Mouse (Mus musculus) megakaryocyte, embryonic 14.5 days (primary cell): Measurements from ENCODE around the gene Ppp1r37. TPM values are rescaled to one million over a fixed set of nuclear protein-coding genes. Genes with fewer than 3 reads are reported as not detected.
A peak's percentile ranks its signal among the peaks of the same experiment; 100 is the strongest.

Source experiments
- H3K27me3 ChIP-seq: replicated peaks from 2 replicates; pipeline ENCODE3; 2012; ENCODE audit warnings: inconsistent platforms
- H3K36me3 ChIP-seq: replicated peaks from 2 replicates; pipeline ENCODE3; 2012; ENCODE audit warnings: low read length, inconsistent platforms, mixed read lengths
- H3K4me1 ChIP-seq: 2 replicates; pipeline ENCODE4 v1.6.1; 2012; ENCODE audit warnings: inconsistent platforms
- H3K4me3 ChIP-seq: replicated peaks from 2 replicates; pipeline ENCODE3; 2012; ENCODE audit warnings: moderate library complexity, mild to moderate bottlenecking, inconsistent platforms
- H3K9me3 ChIP-seq: 2 replicates; pipeline ENCODE4 v1.6.1; 2012; ENCODE audit warnings: inconsistent platforms
- FLI1 ChIP-seq: IDR thresholded peaks from 2 replicates; pipeline ENCODE4 v1.6.1; 2012; ENCODE audit warnings: low read length, inconsistent platforms, mixed read lengths
- GATA1 ChIP-seq: IDR thresholded peaks from 3 replicates; pipeline ENCODE4 v1.6.1; 2012; ENCODE audit warnings: mixed read lengths, low read length, inconsistent platforms, borderline replicate concordance
- polyA plus RNA-seq: library from polyadenylated mRNA; stranded (reverse); fragments of >175 nt; gene quantifications from 2 replicates; pipeline ENCODE4 v1.2.3, GENCODE M21; 2012; ENCODE audit warnings: low replicate concordance; ENCODE audit not compliant: insufficient read depth

The Ppp1r37 gene
- polyA plus RNA-seq, 1 experiment: 88.1 TPM

DNA sequence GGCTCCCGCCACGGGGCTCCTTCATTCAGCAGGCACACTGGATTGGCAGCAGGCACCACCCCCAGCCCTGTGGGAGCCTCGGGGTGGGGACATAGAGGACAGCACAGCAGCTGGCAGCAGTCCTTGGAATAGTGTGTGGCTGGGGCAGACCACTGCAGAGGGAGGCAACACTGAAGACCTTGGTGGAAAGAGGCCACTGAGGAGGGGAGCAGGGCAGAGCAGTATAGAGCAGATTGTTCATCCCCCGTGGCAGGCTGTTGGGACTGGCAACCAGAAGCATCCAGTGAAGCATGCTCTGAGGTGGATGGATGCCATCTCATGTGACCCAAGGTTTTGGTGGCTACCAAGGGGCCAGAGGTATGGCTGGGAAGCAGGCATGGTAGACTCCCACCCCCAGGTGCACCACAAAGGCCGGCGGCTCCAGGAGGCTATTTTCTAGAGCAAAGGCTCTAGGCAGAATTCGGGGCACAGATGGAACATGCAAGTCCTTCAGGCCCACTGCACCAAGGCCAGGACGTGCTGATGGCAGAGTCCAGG lies 20.7 kb downstream of the Ppp1r37 start:
- H3K36me3 ChIP-seq: peaks cover 76% of the 10 kb centered on the region
- peaks cover 78% of the 10 kb centered on the region for H3K4me1 ChIP-seq

DNA sequence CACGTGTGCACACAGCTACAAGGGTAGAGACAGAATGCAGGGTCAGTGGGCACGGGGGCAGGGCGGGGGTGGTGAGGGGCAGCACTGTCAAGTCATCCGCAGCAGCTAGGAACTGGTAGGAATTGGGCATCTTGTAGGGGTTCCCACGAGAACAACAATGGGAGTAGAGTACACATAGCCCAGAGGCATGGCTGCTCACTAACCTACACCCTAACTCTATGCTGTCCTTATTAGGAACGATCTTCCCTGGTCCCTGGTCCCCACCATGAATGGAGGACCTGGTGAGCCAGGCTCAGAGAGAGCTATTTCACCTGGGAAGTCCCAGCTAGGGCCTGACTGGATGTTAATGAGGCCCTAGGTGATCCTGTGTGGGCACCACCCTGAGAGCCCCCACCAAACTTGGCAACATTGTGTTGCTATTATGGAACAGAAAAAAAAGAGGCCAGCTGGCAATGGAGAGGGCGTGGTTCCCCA lies 21.2 kb downstream of the Ppp1r37 start:
- no peaks in the 10 kb centered on the region for H3K9me3 ChIP-seq
- no peak overlapping the region for H3K4me3 ChIP-seq
- H3K27me3 ChIP-seq: no peaks in the 10 kb centered on the region
- H3K36me3 ChIP-seq: peaks cover 76% of the 10 kb centered on the region
- peaks cover 76% of the 10 kb centered on the region for H3K4me1 ChIP-seq
- no peak for TF ChIP-seq GATA1
- no peak for TF ChIP-seq FLI1

More for the DNA sequence above, 20.7 kb downstream of the Ppp1r37 start:
- no peaks in the 10 kb centered on the region for H3K9me3 ChIP-seq
- TF ChIP-seq FLI1: no peak
- no peak for TF ChIP-seq GATA1
- no peaks in the 10 kb centered on the region for H3K27me3 ChIP-seq
- peak overlapping the region; percentile 15 for H3K4me3 ChIP-seq

DNA sequence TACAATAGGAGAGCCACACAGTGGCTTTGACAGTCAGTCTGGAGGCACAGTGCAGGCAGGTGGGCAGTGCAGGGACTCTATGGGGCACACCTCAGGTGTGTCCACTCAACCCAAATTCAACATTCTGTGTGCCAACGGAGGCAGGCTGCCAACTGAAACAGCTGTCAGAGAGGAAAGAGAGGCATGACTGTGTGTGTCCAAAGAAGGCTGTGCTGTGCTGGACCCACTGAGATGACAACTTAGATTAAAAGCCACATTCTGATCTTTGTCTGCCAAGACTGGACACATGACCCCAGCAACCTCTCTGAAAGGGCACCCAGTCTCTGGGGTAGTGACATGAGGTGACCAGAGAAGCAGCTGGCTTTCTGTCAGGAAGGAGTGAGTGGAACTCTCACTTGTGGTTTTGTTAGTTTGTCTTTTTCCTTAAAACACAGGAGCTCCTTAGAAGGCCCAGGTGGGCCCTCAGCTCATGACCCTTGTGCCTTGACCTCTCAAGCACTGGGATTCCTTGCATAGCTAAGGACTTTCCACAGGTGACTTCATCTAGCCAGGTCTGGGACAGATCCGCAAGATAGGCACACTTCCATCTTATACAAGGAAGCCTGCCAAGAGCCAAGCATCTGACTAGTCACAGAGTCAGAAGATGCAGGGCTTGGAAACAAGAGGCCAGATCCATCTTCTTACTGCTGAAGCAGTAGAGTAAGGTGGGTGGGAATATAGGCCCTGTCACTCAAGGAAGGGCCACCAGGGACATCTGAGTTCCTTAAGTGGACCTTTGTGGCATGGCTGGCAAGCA lies 21.9 kb downstream of the Ppp1r37 start:
- H3K36me3 ChIP-seq: peaks cover 80% of the 10 kb centered on the region
- no peaks in the 10 kb centered on the region for H3K9me3 ChIP-seq
- no peaks in the 10 kb centered on the region for H3K27me3 ChIP-seq
- no peak for TF ChIP-seq FLI1
- no peak for TF ChIP-seq GATA1
- peaks cover 76% of the 10 kb centered on the region for H3K4me1 ChIP-seq
- H3K4me3 ChIP-seq: no peak overlapping the region

DNA sequence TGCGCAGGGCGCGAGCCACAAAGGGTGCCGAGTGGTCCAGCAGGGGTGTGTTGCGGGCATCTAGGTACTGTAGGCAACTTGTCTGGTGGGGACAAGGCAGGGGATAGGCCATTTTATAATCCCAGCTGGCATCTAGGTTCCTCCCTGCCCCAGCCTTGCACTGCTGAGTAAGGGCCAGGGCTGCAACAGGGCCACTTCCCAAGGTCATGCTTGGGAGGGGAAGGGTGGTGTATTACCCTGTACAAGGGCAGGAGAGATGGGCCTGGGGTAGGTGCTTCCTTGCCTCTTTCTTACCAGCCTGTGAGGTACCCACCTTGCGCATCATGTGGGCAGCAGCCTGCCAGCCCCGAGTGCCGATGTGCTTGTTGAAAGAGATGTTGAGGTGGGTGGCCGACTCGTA lies 28.2 kb downstream of the Ppp1r37 start:
- Histone ChIP-seq H3K36me3 (peaks cover 92% of the 10 kb centered on the region), H3K4me3 (no peak overlapping the region), H3K4me1 (peaks cover 43% of the 10 kb centered on the region), H3K27me3 (no peaks in the 10 kb centered on the region), H3K9me3 (no peaks in the 10 kb centered on the region)
- TF ChIP-seq GATA1 (no peak), FLI1 (no peak)

DNA sequence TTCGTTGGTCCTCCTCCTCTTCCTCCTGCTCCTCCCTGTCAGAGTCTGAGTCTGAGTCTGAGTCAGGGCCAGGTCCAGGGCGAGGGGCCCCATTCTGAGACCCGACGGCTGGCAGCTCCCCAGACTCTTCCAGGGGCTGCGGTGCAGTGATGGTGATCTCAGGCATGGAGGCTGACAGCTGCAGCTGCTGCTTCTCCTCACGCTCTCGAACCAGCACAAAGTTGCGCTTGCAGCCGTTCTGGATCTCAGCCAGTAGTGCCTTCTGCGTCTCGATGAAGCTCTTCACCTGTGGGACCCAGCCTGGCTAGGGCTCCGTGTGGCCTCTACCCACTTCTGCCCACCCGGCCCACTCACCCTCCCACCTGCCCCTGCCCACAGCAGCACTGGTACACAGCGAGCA lies 30.6 kb downstream of the Ppp1r37 start:
- no peak overlapping the region for H3K4me3 ChIP-seq
- no peaks in the 10 kb centered on the region for H3K9me3 ChIP-seq
- TF ChIP-seq FLI1 (no peak), GATA1 (no peak)
- H3K4me1 ChIP-seq: peaks cover 31% of the 10 kb centered on the region
- H3K36me3 ChIP-seq: peaks cover 91% of the 10 kb centered on the region
- H3K27me3 ChIP-seq: no peaks in the 10 kb centered on the region

DNA sequence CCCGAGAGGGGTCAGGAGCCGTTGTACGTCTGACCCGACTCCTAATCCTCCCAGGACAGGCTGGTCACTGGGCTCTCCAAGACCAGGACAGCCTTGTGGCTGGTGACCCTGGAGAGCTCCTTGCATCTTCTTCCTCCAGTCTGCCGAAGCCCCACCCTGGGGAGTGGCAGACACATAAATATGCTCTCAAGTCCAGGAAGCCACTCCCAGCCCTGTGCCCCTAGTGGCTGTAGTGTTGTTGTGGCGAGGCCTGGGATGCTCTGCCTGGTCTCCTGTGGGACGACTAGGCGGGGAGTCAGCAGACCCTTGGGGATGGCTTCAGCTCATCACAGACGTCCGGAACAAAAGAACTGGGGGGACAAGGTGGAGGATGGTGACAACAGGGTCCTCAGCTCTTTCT lies 31.8 kb downstream of the Ppp1r37 start:
- peaks cover 2% of the 10 kb centered on the region for H3K27me3 ChIP-seq
- peaks cover 26% of the 10 kb centered on the region for H3K4me1 ChIP-seq
- H3K36me3 ChIP-seq: peaks cover 79% of the 10 kb centered on the region
- no peak overlapping the region for H3K4me3 ChIP-seq
- H3K9me3 ChIP-seq: no peaks in the 10 kb centered on the region
- TF ChIP-seq GATA1 (no peak), FLI1 (no peak)

DNA sequence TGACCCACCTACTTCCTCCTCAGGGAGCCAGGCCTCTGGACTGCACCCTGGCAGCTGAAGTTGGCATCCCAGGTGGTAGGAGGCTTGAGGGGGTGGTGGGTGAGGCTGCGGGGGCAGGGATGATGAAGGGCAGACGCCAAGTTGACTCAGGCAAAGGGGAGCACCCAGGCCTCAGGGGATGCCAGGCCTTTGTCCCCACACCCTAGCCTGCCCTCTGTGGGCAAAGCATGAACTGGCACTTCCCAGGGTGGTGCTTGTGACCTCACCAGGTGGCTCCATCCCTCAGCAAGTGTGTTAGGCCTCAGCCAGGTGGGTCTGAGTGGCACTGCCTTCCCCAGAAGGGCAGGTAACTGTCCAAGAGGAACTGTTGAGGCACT lies 37.8 kb downstream of the Ppp1r37 start:
- peaks cover 57% of the 10 kb centered on the region for H3K27me3 ChIP-seq
- peaks cover 10% of the 10 kb centered on the region for H3K9me3 ChIP-seq
- no peak overlapping the region for H3K4me3 ChIP-seq
- TF ChIP-seq GATA1 (no peak), FLI1 (no peak)
- peaks cover 21% of the 10 kb centered on the region for H3K36me3 ChIP-seq
- H3K4me1 ChIP-seq: peaks cover 54% of the 10 kb centered on the region

DNA sequence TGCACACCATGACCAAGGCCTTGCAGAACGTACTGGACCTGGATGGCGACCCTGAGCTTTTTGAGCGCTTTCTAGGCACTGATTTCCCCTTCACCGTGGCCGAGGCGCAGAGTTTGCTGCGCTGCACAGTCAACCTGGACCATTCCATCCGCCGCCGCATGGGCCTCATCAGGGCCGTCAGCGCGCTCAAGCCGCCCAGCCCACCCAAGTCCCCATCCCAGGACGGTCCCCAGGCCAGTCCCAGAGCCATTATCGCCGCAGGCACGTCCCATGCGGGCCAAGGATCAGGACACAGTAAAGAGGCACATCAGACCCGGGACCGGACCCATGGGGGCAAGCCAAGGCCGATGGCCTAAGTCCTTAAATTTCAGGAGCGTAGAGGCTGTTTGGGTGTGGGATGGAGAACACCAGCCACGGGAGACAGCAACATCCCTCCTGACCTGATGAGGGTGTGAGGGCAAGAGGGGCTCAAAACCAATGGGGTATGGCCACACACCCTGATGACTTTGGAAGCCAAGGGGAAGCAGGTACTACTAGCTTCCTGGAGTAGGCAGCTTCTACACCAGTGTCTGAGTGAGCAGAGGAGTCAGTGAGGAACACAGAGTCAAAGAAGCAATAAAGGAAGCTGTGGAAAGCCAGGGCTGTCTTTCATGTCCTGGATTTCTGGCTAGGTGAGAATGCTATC lies 38.3 kb downstream of the Ppp1r37 start:
- peaks cover 10% of the 10 kb centered on the region for H3K9me3 ChIP-seq
- peaks cover 15% of the 10 kb centered on the region for H3K36me3 ChIP-seq
- H3K4me3 ChIP-seq: peak overlapping the region; percentile 92
- H3K4me1 ChIP-seq: peaks cover 59% of the 10 kb centered on the region
- no peak for TF ChIP-seq GATA1
- TF ChIP-seq FLI1: no peak
- H3K27me3 ChIP-seq: peaks cover 62% of the 10 kb centered on the region

DNA sequence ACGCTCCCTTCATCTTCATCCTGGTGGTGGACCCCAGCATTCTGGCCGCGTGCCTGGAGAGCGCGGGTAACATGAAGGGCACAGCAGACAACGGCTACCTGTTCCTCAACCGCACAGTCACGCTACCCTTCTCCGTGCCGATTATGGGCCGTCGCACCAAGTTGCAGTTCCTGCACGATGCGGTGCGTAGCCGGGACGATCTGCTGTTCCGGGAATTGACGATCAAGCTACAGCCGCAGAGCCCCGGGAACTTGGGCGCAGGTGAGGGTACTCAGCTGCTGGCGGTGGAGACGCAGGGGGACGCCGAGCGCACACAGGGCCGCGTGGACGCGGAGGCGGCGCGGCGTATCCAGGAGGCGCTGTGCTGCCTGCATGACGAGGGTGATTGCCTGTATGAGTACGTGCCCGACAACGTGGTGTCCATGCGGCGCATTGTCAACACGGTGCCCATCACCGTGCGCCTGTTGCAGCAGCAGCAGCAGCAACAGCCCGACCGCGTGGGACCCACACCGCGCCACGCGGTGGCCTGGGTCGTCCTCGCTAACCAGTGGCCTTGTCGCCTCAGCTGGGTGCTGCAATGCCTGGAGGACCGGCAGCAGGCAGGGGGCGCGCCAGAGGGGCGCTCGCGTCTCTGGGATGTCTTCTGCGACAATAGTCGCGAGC lies 39.0 kb downstream of the Ppp1r37 start:
- H3K36me3 ChIP-seq: peaks cover 8% of the 10 kb centered on the region
- peaks cover 60% of the 10 kb centered on the region for H3K4me1 ChIP-seq
- peaks cover 10% of the 10 kb centered on the region for H3K9me3 ChIP-seq
- peak overlapping the region; percentile 92 for H3K4me3 ChIP-seq
- TF ChIP-seq GATA1 (no peak), FLI1 (no peak)
- H3K27me3 ChIP-seq: peaks cover 69% of the 10 kb centered on the region
